Mouse (Mus musculus): Measurements from ENCODE around the gene Vmn1r225. TPM values are rescaled to one million over a fixed set of nuclear protein-coding genes. Genes with fewer than 3 reads are reported as not detected.
"Not testable (repeated sequence)": the region's sequence is repeated elsewhere in the genome, so short reads cannot be mapped to it uniquely, and the experiment has no call there.

The Vmn1r225 gene
- not detected in 2 replicates for polyA plus RNA-seq (2015; fragmentation: Nextera tagmentation; extraction: Ambion mirVana)

DNA sequence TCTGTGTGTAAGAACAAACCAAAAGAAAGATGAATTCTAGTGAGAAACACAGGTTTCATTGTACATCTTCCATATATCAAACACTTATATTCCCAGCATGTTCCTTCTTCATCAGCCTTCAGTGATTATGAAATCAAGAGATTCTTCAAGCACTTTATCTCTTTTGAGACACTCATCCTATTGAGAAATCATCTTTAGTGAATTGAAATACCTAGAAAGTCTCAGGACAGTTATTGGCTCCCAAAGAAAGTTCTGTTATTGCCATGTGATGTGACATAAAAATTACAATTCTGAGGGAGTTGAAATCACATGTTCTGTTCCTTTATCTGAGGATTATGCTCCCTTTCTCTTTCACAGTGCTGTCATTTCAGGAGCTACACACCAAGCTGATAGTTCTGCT, at the start of gene Vmn1r225:
Vmn1r225 (plus strand) TSS at position 301 of the 400 bp plus-strand sequence.
- Histone ChIP-seq H3K4me2 (no peak within 1 kb of the TSS), H3K27me3 (no peaks in the 10 kb centered on the region), H3K36me3 (no peaks in the 10 kb centered on the region), H3K27ac (no peak within 1 kb of the TSS), H3K9me3 (replicated peaks) (0 out of 2 replicates have a peak, but pooled peaks cover 3% of the 10 kb centered on the region), H3K4me1 (replicated peaks) (no peaks in the 10 kb centered on the region), H3K9ac (no peak within 1 kb of the TSS), H3K4me3 (replicated peaks) (no peak within 1 kb of the TSS)
- DNase-seq (no peak), ATAC-seq (ENCODE audit: low read depth) (no peak)

DNA sequence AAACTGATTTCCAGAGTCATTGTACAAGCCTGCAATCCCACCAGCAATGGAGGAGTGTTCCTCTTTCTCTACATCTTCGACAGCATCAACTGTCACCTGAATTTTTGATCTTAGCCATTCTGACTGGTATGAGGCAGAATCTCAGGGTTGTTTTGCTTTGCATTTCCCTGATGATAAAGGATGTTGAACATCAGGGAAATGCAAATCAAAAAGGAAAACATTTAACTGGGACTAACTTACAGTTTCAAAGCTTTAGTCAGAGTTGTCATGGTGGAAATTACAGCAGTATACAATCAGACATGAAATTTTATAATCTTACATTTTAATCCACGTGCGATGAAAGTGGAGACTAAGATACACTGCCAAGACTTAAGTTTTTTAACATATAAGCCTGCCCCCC, 24.6 kb upstream of the Vmn1r225 start:
- no peaks in the 10 kb centered on the region for H3K9me3 ChIP-seq (replicated peaks)
- H3K27me3 ChIP-seq = no peaks in the 10 kb centered on the region
- DNase-seq = no peak
- H3K9ac ChIP-seq = no peak overlapping the region
- H3K36me3 ChIP-seq = no peaks in the 10 kb centered on the region
- no peak overlapping the region for H3K4me2 ChIP-seq
- no peak for ATAC-seq (ENCODE audit: low read depth)
- H3K4me3 ChIP-seq (replicated peaks) = no peak overlapping the region
- H3K4me1 ChIP-seq (replicated peaks) = no peaks in the 10 kb centered on the region
- H3K27ac ChIP-seq = no peak overlapping the region
- WGBS (ENCODE audit: insufficient replicate concordance) = 48% methylated on average over 3 of the region's 3 CpGs

DNA sequence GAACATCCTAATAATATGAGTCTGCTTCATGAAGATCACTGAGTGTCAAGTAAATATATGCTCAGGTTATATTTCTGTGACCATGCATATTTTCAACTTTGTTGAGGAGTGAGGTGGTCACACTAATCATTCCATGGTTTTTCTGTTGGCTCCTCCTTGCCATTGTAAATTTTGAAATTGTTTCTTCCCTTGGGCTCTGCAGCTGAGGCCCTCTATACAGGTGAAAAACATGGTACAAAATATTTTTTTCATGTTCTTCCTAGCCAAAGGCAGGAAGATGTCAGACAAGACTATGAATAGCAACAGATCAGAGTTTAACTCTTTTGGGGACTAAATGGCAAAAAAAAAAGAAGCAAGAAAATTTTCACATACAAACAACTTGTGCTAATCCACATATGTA, 16.7 kb upstream of the Vmn1r225 start, which contains the start of gene Vmn2r108:
Vmn2r108 (minus strand) TSS at position 101 of the 400 bp plus-strand sequence.
- no peak within 1 kb of the TSS for H3K9ac ChIP-seq
- DNase-seq (no peak), ATAC-seq (ENCODE audit: low read depth) (no peak)
- no peak within 1 kb of the TSS for H3K27ac ChIP-seq
- no peaks in the 10 kb centered on the region for H3K36me3 ChIP-seq
- H3K4me2 ChIP-seq = no peak within 1 kb of the TSS
- H3K27me3 ChIP-seq = no peaks in the 10 kb centered on the region
- H3K4me3 ChIP-seq (replicated peaks) = no peak within 1 kb of the TSS
- H3K9me3 ChIP-seq (replicated peaks) = no peaks in the 10 kb centered on the region
- H3K4me1 ChIP-seq (replicated peaks) = no peaks in the 10 kb centered on the region

DNA sequence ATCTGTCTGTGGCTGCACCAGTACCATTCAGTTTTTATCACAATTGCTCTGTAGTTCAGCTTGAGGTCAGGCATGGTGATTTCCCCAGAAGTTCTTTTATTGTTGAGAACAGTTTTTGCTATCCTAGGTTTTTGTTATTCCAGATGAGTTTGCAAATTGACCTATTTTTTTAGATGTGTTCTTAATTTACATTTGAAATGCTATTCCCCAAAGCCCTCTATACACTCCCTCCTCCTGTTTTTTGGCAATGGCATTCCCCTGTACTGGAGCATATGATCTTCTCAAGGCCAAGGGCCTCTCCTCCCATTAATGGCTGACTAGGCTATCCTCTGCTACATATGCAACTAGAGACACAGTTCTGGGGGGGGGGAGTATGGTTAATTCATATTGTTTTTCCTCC, 10.3 kb downstream of the Vmn1r225 start:
- not testable (repeated sequence) for H3K27ac ChIP-seq; H3K4me2 ChIP-seq; H3K36me3 ChIP-seq; H3K4me1 ChIP-seq (replicated peaks); H3K4me3 ChIP-seq (replicated peaks); ATAC-seq (ENCODE audit: low read depth); H3K9ac ChIP-seq; H3K9me3 ChIP-seq (replicated peaks); DNase-seq; H3K27me3 ChIP-seq

Other genes starting within 250 kb of the Vmn1r225 start
- not detected in 2 replicates for gene Vmn2r106, start 212.6 kb upstream of the Vmn1r225 start, polyA plus RNA-seq (2015; fragmentation: Nextera tagmentation; extraction: Ambion mirVana)
- gene Vmn2r107, start 152.9 kb upstream of the Vmn1r225 start, polyA plus RNA-seq (2015; fragmentation: Nextera tagmentation; extraction: Ambion mirVana) = not detected in 2 replicates
- gene Vmn1r224, start 84.0 kb upstream of the Vmn1r225 start, polyA plus RNA-seq (2015; fragmentation: Nextera tagmentation; extraction: Ambion mirVana) = not detected in 2 replicates
- not detected in 2 replicates for gene Vmn2r108, start 16.8 kb upstream of the Vmn1r225 start, polyA plus RNA-seq (2015; fragmentation: Nextera tagmentation; extraction: Ambion mirVana)
- not detected in 2 replicates for gene Vmn2r109, start 66.6 kb downstream of the Vmn1r225 start, polyA plus RNA-seq (2015; fragmentation: Nextera tagmentation; extraction: Ambion mirVana)
- 0.01 TPM in 1 of 2 replicates, not detected in the other for gene Vmn2r110, start 98.3 kb downstream of the Vmn1r225 start, polyA plus RNA-seq (2015; fragmentation: Nextera tagmentation; extraction: Ambion mirVana)
- not detected in 2 replicates for gene Fpr-rs3, start 126.7 kb downstream of the Vmn1r225 start, polyA plus RNA-seq (2015; fragmentation: Nextera tagmentation; extraction: Ambion mirVana)
- gene Vmn1r226, start 184.7 kb downstream of the Vmn1r225 start, polyA plus RNA-seq (2015; fragmentation: Nextera tagmentation; extraction: Ambion mirVana) = not detected in 2 replicates
- gene Vmn1r227, start 231.7 kb downstream of the Vmn1r225 start, polyA plus RNA-seq (2015; fragmentation: Nextera tagmentation; extraction: Ambion mirVana) = not detected in 2 replicates